Mouse (Mus musculus): ENCODE data around the gene Rbfox1. TPM values are rescaled to one million over a fixed set of nuclear protein-coding genes. Genes with fewer than 3 reads are reported as not detected.

Gene Rbfox1
- total and polyA plus RNA-seq, 3 experiments, result not detected

GRCm38 (mm10) chr16:7152401-7152800, 1267.2 kb downstream of the Rbfox1 start:
- H3K36me3 ChIP-seq (ENCODE audit: control insufficient read depth in 1 of 2, insufficient read depth in 2 of 2, low read length in 2 of 2), result no peaks in the 10 kb centered on the region
- no peaks in the 10 kb centered on the region for H3K79me2 ChIP-seq (ENCODE audit: control insufficient read depth, insufficient read depth, low read length, poor library complexity)
- no peak overlapping the region for H3K4me3 ChIP-seq (ENCODE audit: control insufficient read depth in 1 of 2, insufficient read depth in 1 of 2, low read depth in 2 of 2, low read length in 2 of 2)
- no peak overlapping the region for H3K27ac ChIP-seq (ENCODE audit: control insufficient read depth, low read depth, low read length)
- H3K9me3 ChIP-seq (replicated peaks; ENCODE audit: insufficient read depth, low read length), result no peaks in the 10 kb centered on the region
- no peak overlapping the region for H3K9ac ChIP-seq (ENCODE audit: control insufficient read depth, low read depth, low read length, poor library complexity, severe bottlenecking)
- no peaks in the 10 kb centered on the region for H3K4me1 ChIP-seq (ENCODE audit: control insufficient read depth in 1 of 2, insufficient read depth in 2 of 2, low read length in 2 of 2)
- TF ChIP-seq ZC3H11A (IDR thresholded peaks at IDR 0.05; ENCODE audit: low read depth, low read length), result no peak
- TF ChIP-seq MYC (IDR thresholded peaks at IDR 0.05; ENCODE audit: low read depth, low read length), result no peak
- no peak for TF ChIP-seq RAD21 (IDR thresholded peaks at IDR 0.05; ENCODE audit: low read depth, low read length)
- no peak for TF ChIP-seq CHD2 (IDR thresholded peaks at IDR 0.05; ENCODE audit: low read length)
- TF ChIP-seq RCOR1 (IDR thresholded peaks at IDR 0.05; ENCODE audit: low read depth, low read length), result no peak
- no peak for TF ChIP-seq MEF2A (IDR thresholded peaks at IDR 0.05; ENCODE audit: extremely low read depth, insufficient replicate concordance, low read depth, low read length, poor library complexity, severe bottlenecking)
- no peak for TF ChIP-seq TAL1 (IDR thresholded peaks at IDR 0.05; ENCODE audit: low read length)
- no peak for TF ChIP-seq HCFC1 (IDR thresholded peaks at IDR 0.05; ENCODE audit: low read depth, low read length)
- TF ChIP-seq CTCF (IDR thresholded peaks at IDR 0.05 in 2 of 3, conservative IDR thresholded peaks at IDR 0.05 in 1 of 3; ENCODE audit: control insufficient read depth in 1 of 3, insufficient read depth in 1 of 3, low read depth in 2 of 3, low read length in 3 of 3, poor library complexity in 1 of 3, severe bottlenecking in 1 of 3), result no peak
- no peak for TF ChIP-seq JUND (IDR thresholded peaks at IDR 0.05; ENCODE audit: low read depth, low read length)
- no peaks in the 10 kb centered on the region for H3K27me3 ChIP-seq (ENCODE audit: control insufficient read depth in 1 of 2, insufficient read depth in 2 of 2, low read length in 2 of 2)
- DNase-seq (ENCODE audit: low read depth, low spot score), result no peak

GRCm38 (mm10) chr16:7154671-7155070, 1269.5 kb downstream of the Rbfox1 start:
- TF ChIP-seq RCOR1 (IDR thresholded peaks at IDR 0.05; ENCODE audit: low read depth, low read length) (no peak), KAT2A (conservative IDR thresholded peaks at IDR 0.05; ENCODE audit: low read depth, low read length) (no peak), USF2 (IDR thresholded peaks at IDR 0.05; ENCODE audit: borderline replicate concordance in 1 of 2, insufficient read depth in 1 of 2, low read depth in 1 of 2, low read length in 2 of 2) (no peak), ELF1 (IDR thresholded peaks at IDR 0.05; ENCODE audit: low read depth, low read length) (no peak), POLR2AphosphoS5 (IDR thresholded peaks at IDR 0.05; ENCODE audit: borderline replicate concordance, low read depth, low read length) (no peak), MAZ (IDR thresholded peaks at IDR 0.05; ENCODE audit: low read depth, low read length) (no peak), TAL1 (IDR thresholded peaks at IDR 0.05; ENCODE audit: low read length) (no peak), MAX (IDR thresholded peaks at IDR 0.05; ENCODE audit: low read length) (no peak), ETS1 (IDR thresholded peaks at IDR 0.05; ENCODE audit: low read depth, low read length) (no peak), USF1 (IDR thresholded peaks at IDR 0.05; ENCODE audit: low read depth, low read length) (no peak), GATA1 (IDR thresholded peaks at IDR 0.05; ENCODE audit: low read depth, low read length) (no peak), NRF1 (IDR thresholded peaks at IDR 0.05; ENCODE audit: insufficient read depth, low read depth, low read length, poor library complexity, severe bottlenecking) (no peak), CHD1 (IDR thresholded peaks at IDR 0.05; ENCODE audit: low read depth, low read length) (no peak), POLR2AphosphoS2 (IDR thresholded peaks at IDR 0.05; ENCODE audit: low read length) (no peak)
- no peak overlapping the region for H3K4me3 ChIP-seq (ENCODE audit: control insufficient read depth in 1 of 2, insufficient read depth in 1 of 2, low read depth in 2 of 2, low read length in 2 of 2)
- H3K36me3 ChIP-seq (ENCODE audit: control insufficient read depth in 1 of 2, insufficient read depth in 2 of 2, low read length in 2 of 2), result no peaks in the 10 kb centered on the region
- no peak overlapping the region for H3K27ac ChIP-seq (ENCODE audit: control insufficient read depth, low read depth, low read length)
- no peaks in the 10 kb centered on the region for H3K27me3 ChIP-seq (ENCODE audit: control insufficient read depth in 1 of 2, insufficient read depth in 2 of 2, low read length in 2 of 2)
- H3K9me3 ChIP-seq (replicated peaks; ENCODE audit: insufficient read depth, low read length), result no peaks in the 10 kb centered on the region
- H3K79me2 ChIP-seq (ENCODE audit: control insufficient read depth, insufficient read depth, low read length, poor library complexity), result no peaks in the 10 kb centered on the region
- no peak overlapping the region for H3K9ac ChIP-seq (ENCODE audit: control insufficient read depth, low read depth, low read length, poor library complexity, severe bottlenecking)
- no peaks in the 10 kb centered on the region for H3K4me1 ChIP-seq (ENCODE audit: control insufficient read depth in 1 of 2, insufficient read depth in 2 of 2, low read length in 2 of 2)
- no peak for DNase-seq (ENCODE audit: low read depth, low spot score)
